10 mouse cellular contexts compared by ENCODE assay signal in the genomic region with DNA sequence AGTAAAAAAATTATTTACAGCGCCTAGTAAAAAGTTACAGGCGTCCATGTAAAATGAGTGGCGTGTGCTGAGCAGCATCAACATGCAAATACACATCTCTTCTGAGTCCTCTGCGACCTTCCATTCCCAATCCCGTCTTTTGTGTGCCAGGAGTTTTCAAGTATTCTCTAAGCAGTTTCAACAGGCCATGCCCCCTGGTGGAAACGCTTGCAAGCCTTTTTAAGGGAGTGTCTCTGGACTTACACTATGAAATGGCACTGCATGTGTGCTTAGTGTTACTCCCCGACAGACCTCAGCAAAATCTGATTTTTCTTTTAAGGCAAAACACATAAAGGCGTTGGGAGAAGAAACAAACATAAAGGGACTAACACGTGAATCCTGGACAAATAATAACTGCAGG. TPM values are rescaled to one million over a fixed set of nuclear protein-coding genes. Genes with fewer than 3 reads are reported as not detected.
DNase-seq lines count a peak whose midpoint lies in the region; ATAC-seq and TF ChIP-seq lines count a peak whose summit lies in the region.
"Had no signal": no experiment of that assay in that cellular context is flagged by ENCODE, and none has a peak within 500 bp of the region (broad histone marks: within the 10 kb centered on the region; RNA-seq: fewer than 3 reads in every experiment).

No protein-coding gene starts in this region.

- no peaks in the 10 kb centered on the region for H3K9me3 ChIP-seq in heart, postnatal 0 days (replicated peaks; ENCODE audit: control insufficient read depth, low read length)
- H3K9me3 ChIP-seq in heart, embryonic 12.5 days (replicated peaks): no peaks in the 10 kb centered on the region
- H3K9me3 ChIP-seq in midbrain, embryonic 14.5 days (ENCODE audit: control insufficient read depth, low read length): no peaks in the 10 kb centered on the region
- H3K9me3 ChIP-seq in midbrain, embryonic 16.5 days (replicated peaks; ENCODE audit: control insufficient read depth, low read length, poor library complexity, severe bottlenecking): peaks cover 3% of the 10 kb centered on the region; the same call in 1 of the 2 replicates
- no peaks in the 10 kb centered on the region for H3K9me3 ChIP-seq in midbrain, postnatal 0 days (ENCODE audit: low read length)
- H3K9me3 ChIP-seq: megakaryocyte, embryonic 14.5 days had no signal

- H3K27me3 ChIP-seq in heart, postnatal 0 days (ENCODE audit: control insufficient read depth, insufficient read depth, low read length): no peaks in the 10 kb centered on the region
- no peaks in the 10 kb centered on the region for H3K27me3 ChIP-seq in heart, embryonic 12.5 days (replicated peaks)
- no peaks in the 10 kb centered on the region for H3K27me3 ChIP-seq in midbrain, embryonic 14.5 days (ENCODE audit: control insufficient read depth, insufficient read depth, low read length)
- no peaks in the 10 kb centered on the region for H3K27me3 ChIP-seq in midbrain, embryonic 16.5 days (ENCODE audit: control insufficient read depth, insufficient read depth, low read depth, low read length)
- no peaks in the 10 kb centered on the region for H3K27me3 ChIP-seq in midbrain, postnatal 0 days (ENCODE audit: insufficient read depth, low read length)
- H3K27me3 ChIP-seq: megakaryocyte, embryonic 14.5 days had no signal

- TF ChIP-seq CTCF in heart, postnatal 0 days (IDR thresholded peaks at IDR 0.05; ENCODE audit: low read depth): peak; percentile 30
- TF ChIP-seq CTCF in brain, embryonic 14.5 days (IDR thresholded peaks at IDR 0.05; ENCODE audit: borderline replicate concordance, extremely low read depth, insufficient read depth, insufficient read length): peak; percentile 48; the same call in 1 of the 2 replicates
- TF ChIP-seq CTCF in midbrain, postnatal 0 days (IDR thresholded peaks at IDR 0.05): peak; percentile 68

- no peak overlapping the region for H3K4me2 ChIP-seq in heart, postnatal 0 days (ENCODE audit: low read depth, low read length)
- H3K4me2 ChIP-seq in heart, embryonic 12.5 days: no peak overlapping the region
- no peak overlapping the region for H3K4me2 ChIP-seq in midbrain, embryonic 14.5 days (ENCODE audit: low read length)
- no peak overlapping the region for H3K4me2 ChIP-seq in midbrain, embryonic 16.5 days (ENCODE audit: low read length)
- no peak overlapping the region for H3K4me2 ChIP-seq in midbrain, postnatal 0 days (ENCODE audit: low read depth, low read length, poor library complexity, severe bottlenecking)

- no peak for TF ChIP-seq EP300 in heart, postnatal 0 days (IDR thresholded peaks at IDR 0.05; ENCODE audit: low read depth)

- no peak overlapping the region for H3K27ac ChIP-seq in heart, postnatal 0 days (ENCODE audit: low read depth)
- no peak overlapping the region for H3K27ac ChIP-seq in heart, embryonic 12.5 days (ENCODE audit: poor library complexity, severe bottlenecking)
- H3K27ac ChIP-seq in midbrain, embryonic 14.5 days (replicated peaks; ENCODE audit: low read depth, low read length): no peak overlapping the region
- H3K27ac ChIP-seq in midbrain, embryonic 16.5 days (ENCODE audit: low read length): no peak overlapping the region
- H3K27ac ChIP-seq in midbrain, postnatal 0 days (ENCODE audit: low read depth, low read length): no peak overlapping the region

- no peak overlapping the region for H3K9ac ChIP-seq in heart, postnatal 0 days (replicated peaks; ENCODE audit: low read depth, low read length)
- H3K9ac ChIP-seq in heart, embryonic 12.5 days: no peak overlapping the region
- H3K9ac ChIP-seq in midbrain, embryonic 14.5 days (replicated peaks; ENCODE audit: low read length): no peak overlapping the region
- no peak overlapping the region for H3K9ac ChIP-seq in midbrain, embryonic 16.5 days (ENCODE audit: low read depth, low read length)
- no peak overlapping the region for H3K9ac ChIP-seq in midbrain, postnatal 0 days (replicated peaks; ENCODE audit: low read length, poor library complexity, severe bottlenecking)

- TF ChIP-seq POLR2A in brain, embryonic 14.5 days (IDR thresholded peaks at IDR 0.05; ENCODE audit: borderline replicate concordance, extremely low read depth, insufficient read depth, insufficient read length, poor library complexity, severe bottlenecking): no peak

- 68% methylated on average over 9 of the region's 9 CpGs for WGBS in heart, postnatal 0 days
- WGBS in heart, embryonic 12.5 days: 74% methylated on average over 9 of the region's 9 CpGs
- WGBS in midbrain, embryonic 14.5 days: 56% methylated on average over 9 of the region's 9 CpGs
- 43% methylated on average over 9 of the region's 9 CpGs for whole genome bisulfite sequencing in midbrain, embryonic 16.5 days
- 47% methylated on average over 9 of the region's 9 CpGs for WGBS in midbrain, postnatal 0 days

- H3K4me3 ChIP-seq in heart, postnatal 0 days (ENCODE audit: low read depth, low read length): no peak overlapping the region
- H3K4me3 ChIP-seq in heart, embryonic 12.5 days: no peak overlapping the region
- H3K4me3 ChIP-seq in midbrain, embryonic 14.5 days (replicated peaks; ENCODE audit: low read depth, low read length): no peak overlapping the region
- no peak overlapping the region for H3K4me3 ChIP-seq in midbrain, embryonic 16.5 days (ENCODE audit: low read depth, low read length)
- no peak overlapping the region for H3K4me3 ChIP-seq in midbrain, postnatal 0 days (ENCODE audit: low read depth, low read length)
- H3K4me3 ChIP-seq: megakaryocyte, embryonic 14.5 days had no signal

- H3K4me1 ChIP-seq in heart, postnatal 0 days (ENCODE audit: control insufficient read depth, insufficient read depth): no peaks in the 10 kb centered on the region
- peaks cover 21% of the 10 kb centered on the region for H3K4me1 ChIP-seq in heart, embryonic 12.5 days (replicated peaks)
- H3K4me1 ChIP-seq in midbrain, embryonic 14.5 days (ENCODE audit: control insufficient read depth, insufficient read depth, low read length): 0 out of 2 replicates have a peak, but pooled peaks cover 3% of the 10 kb centered on the region
- peaks cover 14% of the 10 kb centered on the region for H3K4me1 ChIP-seq in midbrain, embryonic 16.5 days (ENCODE audit: control insufficient read depth, insufficient read depth, low read length)
- peaks cover 4% of the 10 kb centered on the region; the same call in 1 of the 2 replicates for H3K4me1 ChIP-seq in midbrain, postnatal 0 days (ENCODE audit: insufficient read depth, low read length)

- no peak for ATAC-seq in heart, postnatal 0 days (ENCODE audit: insufficient read depth, low read depth)
- no peak for ATAC-seq in heart, embryonic 12.5 days (ENCODE audit: insufficient number of reproducible peaks, low FRiP score)
- no peak for ATAC-seq in midbrain, embryonic 14.5 days (ENCODE audit: low FRiP score, low TSS enrichment)
- ATAC-seq in midbrain, embryonic 16.5 days: no peak
- no peak for ATAC-seq in midbrain, postnatal 0 days (ENCODE audit: low FRiP score)

- DNase-seq in heart, postnatal 0 days (ENCODE audit: low spot score): no peak
- DNase-seq in midbrain, embryonic 14.5 days: peak; percentile 70
- peak; percentile 79 for DNase-seq in brain, embryonic 14.5 days (ENCODE audit: low read depth)
- DNase-seq in midbrain, postnatal 0 days (ENCODE audit: low spot score): peak; percentile 51
- no peak for DNase-seq in urinary bladder, adult 2 months (ENCODE audit: low spot score)
- no peak for DNase-seq in frontal cortex, postnatal 36 days (ENCODE audit: low spot score in 2 of 2)
- DNase-seq: cerebellum, adult 11 months had no signal

- H3K36me3 ChIP-seq in heart, postnatal 0 days (replicated peaks; ENCODE audit: control insufficient read depth, insufficient read depth, low read length): no peaks in the 10 kb centered on the region; the same call in 1 of the 2 replicates
- peaks cover 10% of the 10 kb centered on the region for H3K36me3 ChIP-seq in heart, embryonic 12.5 days
- no peaks in the 10 kb centered on the region for H3K36me3 ChIP-seq in midbrain, embryonic 14.5 days (ENCODE audit: control insufficient read depth, insufficient read depth, low read length)
- H3K36me3 ChIP-seq in midbrain, embryonic 16.5 days (ENCODE audit: control insufficient read depth, insufficient read depth, low read length): no peaks in the 10 kb centered on the region; the same call in 1 of the 2 replicates
- H3K36me3 ChIP-seq in midbrain, postnatal 0 days (ENCODE audit: insufficient read depth, low read length): no peaks in the 10 kb centered on the region

RNA-seq across cellular contexts. Expression of a gene that starts 50.8 kb away (rescaled TPM):
- 22.2 and 23.7 TPM in 2 replicates for total RNA-seq in heart, postnatal 0 days (2014; rRNA removed; ENCODE audit: low replicate concordance)
- 23.4 and 25.3 TPM in 2 replicates for polyA plus RNA-seq in heart, postnatal 0 days (2015; fragmentation: Nextera tagmentation; extraction: Ambion mirVana)
- polyA plus RNA-seq in heart, embryonic 12.5 days (2016; fragmentation: Nextera tagmentation; extraction: Ambion mirVana): 43.5 and 44.2 TPM in 2 replicates
- polyA plus RNA-seq in midbrain, embryonic 14.5 days (2014; fragmentation: Nextera tagmentation; extraction: Ambion mirVana): 29.2 and 37.4 TPM in 2 replicates
- 33.3 TPM in 2 replicates for polyA plus RNA-seq in midbrain, embryonic 16.5 days (2015; fragmentation: Nextera tagmentation; extraction: Ambion mirVana)
- 21.3 and 24.2 TPM in 2 replicates for polyA plus RNA-seq in brain, embryonic 14.5 days (2012; rRNA removed)
- 31.7 and 38.2 TPM in 2 replicates for total RNA-seq in midbrain, postnatal 0 days (2014; rRNA removed)
- polyA plus RNA-seq in midbrain, postnatal 0 days (2015; fragmentation: Nextera tagmentation; extraction: Ambion mirVana): 36.1 and 38.4 TPM in 2 replicates
- polyA plus RNA-seq in urinary bladder, adult 2 months (2012; rRNA removed): 32.2 and 36.3 TPM in 2 replicates

Comparison
In these comparisons a context has a peak if more than half of its experiments do, and no peak if none do; other contexts are left out.
1. DNase-seq: peak in midbrain, embryonic 14.5 days (single experiment), brain, embryonic 14.5 days (single experiment) and midbrain, postnatal 0 days (single experiment); none in heart, postnatal 0 days (single experiment), urinary bladder, adult 2 months (single experiment) and frontal cortex, postnatal 36 days (0 of 2).
2. Peak in every context shown above with its lines, with median percentiles within 50 percentile points of each other: CTCF ChIP-seq.